ENCODE assay signal across 10 mouse cellular contexts in the genomic region with DNA sequence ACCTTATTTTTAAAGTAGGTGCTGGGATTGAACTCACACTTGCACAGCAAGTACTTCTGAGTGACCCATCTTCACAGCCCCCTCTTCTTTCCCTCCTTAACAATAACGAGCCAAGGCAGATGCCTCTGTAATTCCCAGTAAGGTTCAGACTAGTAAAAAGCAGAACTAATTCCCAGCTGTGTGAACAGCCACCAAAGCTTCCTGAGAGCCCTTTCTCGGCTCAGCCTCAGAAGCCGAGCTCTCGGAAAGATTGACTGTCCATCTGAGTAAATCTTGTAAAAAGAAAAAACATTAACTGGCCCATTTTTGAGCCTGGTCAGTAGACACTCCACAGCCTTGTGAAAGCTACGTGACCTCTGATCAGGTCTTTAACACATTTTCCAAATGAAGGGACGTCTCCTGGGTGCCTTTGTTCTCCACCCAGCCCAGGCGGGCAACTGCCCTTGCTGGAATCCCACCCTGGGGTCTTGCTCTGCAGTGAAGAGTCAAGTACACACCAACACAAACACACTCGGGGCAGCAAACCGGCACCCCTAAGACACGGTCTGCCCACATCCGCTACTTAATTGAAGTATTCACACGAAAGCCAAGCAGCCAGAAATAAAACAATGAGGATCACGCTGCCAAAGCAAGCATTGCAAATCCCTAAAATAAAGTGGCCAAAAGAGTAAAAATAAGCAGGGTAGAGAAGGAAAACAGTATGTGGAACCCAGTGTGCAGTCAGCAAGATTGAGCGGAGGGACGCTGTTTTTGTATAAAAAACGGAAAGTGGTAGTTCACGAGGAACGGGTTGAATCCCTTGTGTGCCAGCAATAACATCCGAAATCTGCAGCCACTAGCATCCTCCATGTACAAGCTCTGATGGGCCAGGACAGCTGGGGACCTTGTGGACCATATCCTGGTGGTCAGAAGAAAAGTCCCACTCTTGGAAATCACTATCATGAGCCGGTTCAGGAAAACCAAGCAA.
DNase-seq lines count a peak whose midpoint lies in the region; ATAC-seq lines count a peak whose summit lies in the region.
"Had no signal": no experiment of that assay in that cellular context is flagged by ENCODE, and none has a peak within 500 bp of the region (broad histone marks: within the 10 kb centered on the region; RNA-seq: fewer than 3 reads in every experiment).

No protein-coding gene starts in this region.

- DNase-seq in heart, adult 11 months, result peak; percentile 96
- DNase-seq in heart, postnatal 4 days, result no peak
- DNase-seq in hindbrain, embryonic 10.5 days (ENCODE audit: low spot score), result peak; percentile 34
- peak; percentile 48 for DNase-seq in midbrain, embryonic 14.5 days
- no peak for DNase-seq in yolk sac, embryonic 10.5 days (ENCODE audit: low spot score)
- DNase-seq in layer of hippocampus, adult 9-10 months (ENCODE audit: low spot score), result no peak
- DNase-seq: cerebellum, postnatal 25 days; thymus, adult 2 months had no signal

- H3K9me3 ChIP-seq in embryonic facial prominence, embryonic 15.5 days (replicated peaks), result no peaks in the 10 kb centered on the region
- no peaks in the 10 kb centered on the region for H3K9me3 ChIP-seq in hindbrain, embryonic 10.5 days
- no peaks in the 10 kb centered on the region for H3K9me3 ChIP-seq in midbrain, embryonic 14.5 days (ENCODE audit: control insufficient read depth, low read length)
- H3K9me3 ChIP-seq in intestine, embryonic 16.5 days (ENCODE audit: control insufficient read depth, low read length), result no peaks in the 10 kb centered on the region

- WGBS in embryonic facial prominence, embryonic 15.5 days, result 41% methylated on average over 20 of the region's 20 CpGs
- 38% methylated on average over 20 of the region's 20 CpGs for WGBS in hindbrain, embryonic 10.5 days
- WGBS in midbrain, embryonic 14.5 days, result 23% methylated on average over 20 of the region's 20 CpGs
- WGBS in intestine, embryonic 16.5 days, result 64% methylated on average over 20 of the region's 20 CpGs

- peaks cover 45% of the 10 kb centered on the region for H3K4me1 ChIP-seq in embryonic facial prominence, embryonic 15.5 days
- H3K4me1 ChIP-seq in hindbrain, embryonic 10.5 days (replicated peaks), result peaks cover 43% of the 10 kb centered on the region
- peaks cover 20% of the 10 kb centered on the region for H3K4me1 ChIP-seq in midbrain, embryonic 14.5 days (ENCODE audit: control insufficient read depth, insufficient read depth, low read length)
- H3K4me1 ChIP-seq in intestine, embryonic 16.5 days (ENCODE audit: control insufficient read depth, insufficient read depth, low read length), result peaks cover 30% of the 10 kb centered on the region

- H3K27me3 ChIP-seq in embryonic facial prominence, embryonic 15.5 days, result no peaks in the 10 kb centered on the region
- no peaks in the 10 kb centered on the region for H3K27me3 ChIP-seq in hindbrain, embryonic 10.5 days (ENCODE audit: insufficient read depth, poor library complexity, severe bottlenecking)
- H3K27me3 ChIP-seq in midbrain, embryonic 14.5 days (ENCODE audit: control insufficient read depth, insufficient read depth, low read length), result no peaks in the 10 kb centered on the region
- no peaks in the 10 kb centered on the region for H3K27me3 ChIP-seq in intestine, embryonic 16.5 days (replicated peaks; ENCODE audit: control insufficient read depth, insufficient read depth, low read length)

- H3K27ac ChIP-seq in embryonic facial prominence, embryonic 15.5 days (replicated peaks), result peak overlapping the region; percentile 52
- H3K27ac ChIP-seq in hindbrain, embryonic 10.5 days, result peak overlapping the region; percentile 79
- H3K27ac ChIP-seq in midbrain, embryonic 14.5 days (replicated peaks; ENCODE audit: low read depth, low read length), result no peak overlapping the region
- no peak overlapping the region; the same call in 1 of the 2 replicates for H3K27ac ChIP-seq in intestine, embryonic 16.5 days (ENCODE audit: low read length)

- H3K36me3 ChIP-seq in embryonic facial prominence, embryonic 15.5 days, result no peaks in the 10 kb centered on the region
- H3K36me3 ChIP-seq in hindbrain, embryonic 10.5 days, result no peaks in the 10 kb centered on the region
- H3K36me3 ChIP-seq in midbrain, embryonic 14.5 days (ENCODE audit: control insufficient read depth, insufficient read depth, low read length), result no peaks in the 10 kb centered on the region
- H3K36me3 ChIP-seq in intestine, embryonic 16.5 days (ENCODE audit: control insufficient read depth, insufficient read depth, low read length), result no peaks in the 10 kb centered on the region

- ATAC-seq in embryonic facial prominence, embryonic 15.5 days (ENCODE audit: insufficient number of reproducible peaks, low FRiP score, low TSS enrichment, low read depth), result no peak
- ATAC-seq in midbrain, embryonic 14.5 days (ENCODE audit: low FRiP score, low TSS enrichment), result no peak
- no peak for ATAC-seq in intestine, embryonic 16.5 days

- peak overlapping the region; percentile 15; the same call in 1 of the 2 replicates for H3K9ac ChIP-seq in embryonic facial prominence, embryonic 15.5 days
- peak overlapping the region; percentile 27; the same call in 1 of the 2 replicates for H3K9ac ChIP-seq in midbrain, embryonic 14.5 days (replicated peaks; ENCODE audit: low read length)
- no peak overlapping the region for H3K9ac ChIP-seq in intestine, embryonic 16.5 days (ENCODE audit: low read depth, low read length)

- H3K4me2 ChIP-seq in embryonic facial prominence, embryonic 15.5 days (replicated peaks), result peak overlapping the region; percentile 42
- peak overlapping the region; percentile 40 for H3K4me2 ChIP-seq in midbrain, embryonic 14.5 days (ENCODE audit: low read length)
- H3K4me2 ChIP-seq in intestine, embryonic 16.5 days (ENCODE audit: low read depth, low read length), result no peak overlapping the region

- no peak overlapping the region for H3K4me3 ChIP-seq in embryonic facial prominence, embryonic 15.5 days (replicated peaks)
- no peak overlapping the region for H3K4me3 ChIP-seq in hindbrain, embryonic 10.5 days
- no peak overlapping the region for H3K4me3 ChIP-seq in midbrain, embryonic 14.5 days (replicated peaks; ENCODE audit: low read depth, low read length)
- H3K4me3 ChIP-seq in intestine, embryonic 16.5 days (ENCODE audit: low read length), result no peak overlapping the region

Comparison
In these comparisons a context has a peak if more than half of its experiments do, and no peak if none do; other contexts are left out.
1. DNase-seq: peak in heart, adult 11 months (single experiment), hindbrain, embryonic 10.5 days (single experiment) and midbrain, embryonic 14.5 days (single experiment); none in heart, postnatal 4 days (single experiment), yolk sac, embryonic 10.5 days (single experiment) and layer of hippocampus, adult 9-10 months (single experiment).
2. H3K27ac ChIP-seq: peak in embryonic facial prominence, embryonic 15.5 days (single experiment) and hindbrain, embryonic 10.5 days (single experiment); none in midbrain, embryonic 14.5 days (single experiment) and intestine, embryonic 16.5 days (single experiment).